Mouse (Mus musculus): ENCODE measurements around the gene Tubb4a. TPM values are rescaled to one million over a fixed set of nuclear protein-coding genes. Genes with fewer than 3 reads are reported as not detected.
A peak's percentile ranks its signal among the peaks of the same experiment; 100 is the strongest.
"Not testable (repeated sequence)": the region's sequence is repeated elsewhere in the genome, so short reads cannot be mapped to it uniquely, and the experiment has no call there.

Tubb4a gene
- polyA plus RNA-seq (2015; fragmentation: Nextera tagmentation; extraction: Ambion mirVana): 307 and 321 TPM in 2 replicates

DNA sequence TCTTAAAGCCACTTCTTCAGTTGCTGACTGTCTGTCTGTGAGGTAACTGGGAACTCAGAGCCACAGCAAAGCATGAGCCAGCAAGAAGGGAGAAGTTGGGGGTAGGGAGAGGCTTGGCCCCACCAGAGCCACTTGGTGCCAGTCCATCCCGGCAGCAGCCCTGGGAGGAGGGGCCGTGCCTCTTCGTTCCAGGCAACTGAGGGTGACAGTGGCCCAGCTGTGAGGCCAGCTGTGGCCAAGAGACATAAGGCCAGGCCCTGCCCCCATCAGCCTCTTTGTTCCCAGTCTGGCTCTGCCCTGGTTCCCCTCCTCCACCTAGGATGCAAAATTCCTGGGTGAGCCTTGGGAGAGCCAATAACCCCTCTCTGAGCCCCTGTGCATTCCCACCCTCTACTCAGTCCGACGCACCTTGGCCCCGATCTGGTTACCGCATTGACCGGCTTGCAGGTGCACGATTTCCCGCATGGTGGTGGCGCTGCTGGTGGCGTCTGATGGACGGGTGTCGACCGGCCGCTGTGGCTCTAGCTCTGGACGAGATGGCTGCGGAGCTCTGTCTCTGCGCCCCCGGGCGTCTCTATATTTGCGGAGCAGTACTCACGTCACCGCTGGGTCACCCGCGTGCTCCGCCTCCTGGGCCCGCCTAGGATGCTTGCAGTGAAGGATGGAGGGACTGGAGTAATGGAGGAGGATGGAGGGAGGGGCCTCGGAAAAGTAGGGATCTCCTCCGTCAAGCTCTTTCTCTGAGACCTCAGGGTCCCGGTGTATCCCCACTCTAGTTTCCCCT is at the start of gene Tubb4a:
Gene Tubb4a, minus strand, starts transcription at position 734 of the 784 bp plus-strand sequence.
- H3K4me1 ChIP-seq (replicated peaks): peaks cover 34% of the 10 kb centered on the region
- peak within 1 kb of the TSS; percentile 85 for H3K27ac ChIP-seq
- H3K4me3 ChIP-seq (replicated peaks): peak within 1 kb of the TSS; percentile 60
- peak; percentile 96 for ATAC-seq
- H3K27me3 ChIP-seq: no peaks in the 10 kb centered on the region
- H3K36me3 ChIP-seq: peaks cover 31% of the 10 kb centered on the region
- H3K4me2 ChIP-seq (replicated peaks): peak within 1 kb of the TSS; percentile 68
- peak within 1 kb of the TSS; percentile 84 for H3K9ac ChIP-seq (replicated peaks)
- H3K9me3 ChIP-seq: no peaks in the 10 kb centered on the region
- WGBS: under 1% methylated on average over 31 of the region's 31 CpGs

DNA sequence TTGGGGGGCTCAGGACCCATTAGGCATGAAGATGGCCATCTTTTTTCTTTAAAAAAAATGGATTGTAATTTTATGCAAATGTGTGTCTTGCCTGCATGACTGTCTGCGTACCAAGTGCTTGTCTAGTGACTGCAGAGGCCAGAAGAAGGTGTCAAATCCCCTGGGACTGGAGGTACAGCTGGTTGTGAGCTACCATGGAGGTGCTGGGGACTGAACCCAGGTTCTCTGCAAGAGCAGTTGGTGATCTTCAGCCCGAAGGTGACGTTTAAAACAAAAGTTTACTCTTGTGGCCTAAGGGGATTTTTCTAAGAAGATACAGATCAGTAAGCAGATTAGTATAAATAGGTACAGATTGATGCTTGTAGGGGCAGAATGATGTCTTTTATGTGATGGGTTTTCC is 48.1 kb upstream of the Tubb4a start:
- Histone ChIP-seq H3K27ac (no peak overlapping the region), H3K9me3 (no peaks in the 10 kb centered on the region), H3K4me3 (replicated peaks) (no peak overlapping the region), H3K4me2 (replicated peaks) (no peak overlapping the region), H3K27me3 (no peaks in the 10 kb centered on the region), H3K36me3 (no peaks in the 10 kb centered on the region), H3K4me1 (replicated peaks) (no peaks in the 10 kb centered on the region), H3K9ac (replicated peaks) (no peak overlapping the region)
- WGBS: 70% methylated on average over 3 of the region's 3 CpGs
- no peak for ATAC-seq

DNA sequence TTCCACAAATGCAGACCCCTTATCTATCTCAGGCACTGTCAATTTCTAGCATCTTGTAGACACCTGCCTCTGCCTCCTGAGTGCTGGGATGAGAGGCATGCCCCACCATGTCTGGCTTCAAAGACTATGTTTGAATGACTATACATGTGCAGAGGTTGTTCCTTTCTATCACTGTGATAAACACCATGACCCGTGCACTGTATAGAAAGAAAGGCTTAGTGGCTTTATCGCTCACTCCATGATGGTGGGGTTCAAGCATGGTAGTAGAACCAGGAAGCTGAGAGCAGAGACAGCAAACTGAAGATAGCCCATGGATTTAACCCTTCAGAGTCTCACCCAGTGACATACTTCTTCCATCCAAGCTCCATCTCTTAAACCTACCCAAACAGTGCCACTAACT is 47.1 kb upstream of the Tubb4a start:
- ATAC-seq: no peak
- Histone ChIP-seq H3K4me2 (replicated peaks) (no peak overlapping the region), H3K4me1 (replicated peaks) (no peaks in the 10 kb centered on the region), H3K9ac (replicated peaks) (no peak overlapping the region), H3K36me3 (no peaks in the 10 kb centered on the region), H3K9me3 (no peaks in the 10 kb centered on the region), H3K27me3 (no peaks in the 10 kb centered on the region), H3K27ac (no peak overlapping the region), H3K4me3 (replicated peaks) (no peak overlapping the region)
- 86% methylated on average over 2 of the region's 2 CpGs for WGBS

DNA sequence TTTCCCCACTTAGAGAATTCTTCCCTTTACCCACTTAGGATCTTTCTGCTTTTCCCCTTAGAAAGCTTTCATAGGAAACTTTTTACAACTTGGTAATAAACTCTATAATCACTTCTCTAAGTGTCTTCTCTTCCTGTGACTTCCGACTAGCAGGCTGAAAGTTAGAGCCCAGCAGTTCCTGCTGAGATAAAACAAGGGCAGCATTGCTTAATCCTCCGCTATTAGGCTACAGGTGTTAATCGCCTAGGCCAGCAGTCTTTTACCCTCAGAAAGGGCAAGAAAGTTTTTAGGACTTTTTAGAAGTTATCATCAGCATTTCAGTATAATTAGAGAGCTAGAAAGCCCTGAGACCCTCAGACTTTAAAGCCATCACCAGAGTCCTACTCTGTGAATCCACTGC is 46.4 kb upstream of the Tubb4a start:
- 24% methylated on average over 3 of the region's 3 CpGs for WGBS
- not testable (repeated sequence) for H3K27me3 ChIP-seq; H3K27ac ChIP-seq; ATAC-seq; H3K4me3 ChIP-seq (replicated peaks); H3K9me3 ChIP-seq; H3K36me3 ChIP-seq; H3K4me2 ChIP-seq (replicated peaks); H3K9ac ChIP-seq (replicated peaks); H3K4me1 ChIP-seq (replicated peaks)

DNA sequence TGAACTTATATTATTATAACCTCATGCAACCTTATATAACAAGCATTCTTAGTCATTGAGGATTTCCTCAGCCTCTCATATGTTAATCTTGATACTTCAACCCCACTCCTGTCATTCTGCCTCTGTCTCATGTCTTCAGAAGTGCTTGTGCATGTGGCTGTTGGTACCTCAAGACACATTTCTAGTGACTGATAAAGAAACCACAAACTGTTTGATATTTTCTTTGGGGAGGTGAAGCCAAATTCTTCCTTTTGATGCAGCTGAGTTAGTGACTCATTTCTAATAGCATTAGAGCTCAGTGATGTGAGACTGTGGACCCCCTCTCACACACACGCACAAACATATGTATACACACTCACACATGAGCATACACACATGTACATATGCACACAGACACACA is 44.2 kb upstream of the Tubb4a start:
- Histone ChIP-seq H3K27ac (no peak overlapping the region), H3K4me1 (replicated peaks) (no peaks in the 10 kb centered on the region), H3K9me3 (no peaks in the 10 kb centered on the region), H3K9ac (replicated peaks) (no peak overlapping the region), H3K4me2 (replicated peaks) (no peak overlapping the region), H3K36me3 (no peaks in the 10 kb centered on the region), H3K4me3 (replicated peaks) (no peak overlapping the region), H3K27me3 (no peaks in the 10 kb centered on the region)
- 85% methylated on average over 1 of the region's 1 CpGs for WGBS
- ATAC-seq: no peak

DNA sequence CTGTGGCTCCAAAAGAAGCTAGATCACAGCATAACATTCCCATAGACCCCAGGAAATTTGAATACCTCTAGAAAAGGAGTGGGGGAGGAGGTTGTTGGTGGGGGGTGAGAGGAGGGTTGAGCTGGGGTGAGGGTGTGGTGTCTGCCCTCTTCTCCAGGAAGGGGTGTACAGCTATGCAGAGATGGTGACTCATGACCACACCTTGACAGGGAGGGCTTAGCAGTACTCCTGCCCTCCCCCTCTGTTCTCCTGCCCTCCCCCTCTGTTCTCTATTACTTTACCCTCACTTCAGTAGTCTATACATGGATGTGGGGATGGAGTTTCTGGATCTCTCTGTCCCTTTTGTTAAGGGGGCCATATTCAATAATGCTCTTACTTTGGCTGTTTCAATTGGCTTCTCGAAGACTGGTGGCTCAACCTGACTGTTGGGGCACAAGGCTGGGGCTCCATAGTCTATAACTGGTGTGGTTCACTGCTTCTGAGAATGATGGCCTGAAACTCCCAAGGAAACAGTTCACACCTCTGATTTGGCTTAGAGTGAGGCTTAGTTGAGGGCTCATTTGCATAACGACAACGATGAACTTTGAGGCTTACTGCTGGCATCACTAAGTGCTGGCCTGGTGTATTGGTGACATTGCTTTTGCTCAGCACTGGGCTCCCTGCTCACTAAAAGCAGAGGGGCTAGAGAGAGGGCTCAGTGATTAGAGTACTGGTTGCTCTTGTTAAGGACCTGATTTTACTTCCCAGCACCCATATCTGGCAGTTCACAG is 38.5 kb upstream of the Tubb4a start:
- no peaks in the 10 kb centered on the region for H3K36me3 ChIP-seq
- no peak for ATAC-seq
- no peaks in the 10 kb centered on the region for H3K27me3 ChIP-seq
- no peak overlapping the region for H3K4me2 ChIP-seq (replicated peaks)
- H3K4me1 ChIP-seq (replicated peaks): no peaks in the 10 kb centered on the region
- H3K9me3 ChIP-seq: no peaks in the 10 kb centered on the region
- no peak overlapping the region for H3K4me3 ChIP-seq (replicated peaks)
- no peak overlapping the region for H3K27ac ChIP-seq
- 68% methylated on average over 3 of the region's 3 CpGs for WGBS
- no peak overlapping the region for H3K9ac ChIP-seq (replicated peaks)

DNA sequence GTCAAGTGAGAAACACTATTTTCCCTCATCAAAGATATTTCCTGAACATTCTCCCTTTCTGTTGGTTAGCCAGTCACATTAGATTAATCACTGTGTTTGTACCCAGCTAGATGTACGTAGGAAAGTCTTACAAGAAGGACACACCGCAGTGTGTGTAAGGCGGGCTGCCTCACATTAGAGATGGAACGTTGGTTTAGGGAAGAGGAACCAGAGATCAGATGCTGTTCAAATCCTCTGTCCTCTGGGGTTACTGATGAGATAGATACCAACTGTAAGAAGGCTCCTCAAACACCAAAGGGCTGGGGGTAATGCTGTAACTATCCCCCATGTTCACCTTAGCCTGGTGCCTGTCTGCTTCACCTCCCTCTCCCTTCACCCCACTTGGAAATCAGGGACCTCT is 37.2 kb upstream of the Tubb4a start:
- no peak for ATAC-seq
- Histone ChIP-seq H3K9me3 (no peaks in the 10 kb centered on the region), H3K4me1 (replicated peaks) (no peaks in the 10 kb centered on the region), H3K36me3 (no peaks in the 10 kb centered on the region), H3K4me2 (replicated peaks) (no peak overlapping the region), H3K27ac (no peak overlapping the region), H3K27me3 (no peaks in the 10 kb centered on the region), H3K9ac (replicated peaks) (no peak overlapping the region), H3K4me3 (replicated peaks) (no peak overlapping the region)
- 87% methylated on average over 4 of the region's 4 CpGs for WGBS

DNA sequence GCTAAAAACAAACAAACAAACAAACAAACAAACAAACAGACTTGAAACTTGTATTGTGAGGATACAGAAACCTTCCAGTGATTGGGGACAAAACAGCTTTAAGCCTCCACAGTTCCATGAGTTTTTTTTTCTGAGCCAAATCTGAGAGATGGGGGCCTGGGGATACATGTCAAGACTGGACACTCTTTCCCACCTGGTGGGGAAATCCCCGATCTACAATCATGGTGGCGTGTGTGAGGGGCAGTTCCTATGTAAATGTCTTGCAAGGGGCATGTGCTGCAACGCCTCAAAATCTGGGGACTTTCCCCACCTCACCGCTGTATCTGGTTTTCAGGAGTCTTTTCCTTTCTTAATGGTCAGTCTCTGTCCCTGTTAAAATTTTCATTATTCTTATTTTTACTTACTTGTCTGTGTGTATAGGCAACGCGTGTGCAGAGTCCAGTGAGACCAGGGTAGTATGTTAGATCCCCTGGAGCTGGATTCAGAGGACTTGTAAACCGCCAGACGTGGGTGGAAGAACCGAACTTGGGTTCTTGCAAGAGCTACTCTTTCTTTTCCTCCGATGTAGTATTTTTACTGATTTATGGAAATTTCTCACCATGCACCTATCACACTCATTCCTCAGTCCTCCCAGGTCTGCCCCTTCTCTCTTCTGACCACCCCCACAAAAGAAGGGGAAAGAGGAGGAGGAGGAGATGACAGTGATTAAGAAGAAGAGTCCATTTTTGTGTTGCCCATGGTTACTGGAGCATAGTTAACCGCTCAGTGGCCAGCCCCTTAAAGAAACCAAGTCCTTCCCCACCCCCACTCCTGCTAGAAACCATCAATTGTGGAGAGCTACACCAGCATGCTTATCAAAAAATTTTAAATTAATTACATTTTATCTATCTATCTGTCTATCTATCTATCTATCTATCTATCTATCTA is 35.9 kb upstream of the Tubb4a start:
- no peak for ATAC-seq
- H3K4me1 ChIP-seq (replicated peaks): peaks cover under 1% of the 10 kb centered on the region; the same call in 1 of the 2 replicates
- no peaks in the 10 kb centered on the region for H3K36me3 ChIP-seq
- H3K4me3 ChIP-seq (replicated peaks): no peak overlapping the region
- no peak overlapping the region for H3K4me2 ChIP-seq (replicated peaks)
- H3K27ac ChIP-seq: no peak overlapping the region
- 92% methylated on average over 11 of the region's 11 CpGs for WGBS
- H3K9ac ChIP-seq (replicated peaks): no peak overlapping the region
- no peaks in the 10 kb centered on the region for H3K27me3 ChIP-seq
- no peaks in the 10 kb centered on the region for H3K9me3 ChIP-seq

DNA sequence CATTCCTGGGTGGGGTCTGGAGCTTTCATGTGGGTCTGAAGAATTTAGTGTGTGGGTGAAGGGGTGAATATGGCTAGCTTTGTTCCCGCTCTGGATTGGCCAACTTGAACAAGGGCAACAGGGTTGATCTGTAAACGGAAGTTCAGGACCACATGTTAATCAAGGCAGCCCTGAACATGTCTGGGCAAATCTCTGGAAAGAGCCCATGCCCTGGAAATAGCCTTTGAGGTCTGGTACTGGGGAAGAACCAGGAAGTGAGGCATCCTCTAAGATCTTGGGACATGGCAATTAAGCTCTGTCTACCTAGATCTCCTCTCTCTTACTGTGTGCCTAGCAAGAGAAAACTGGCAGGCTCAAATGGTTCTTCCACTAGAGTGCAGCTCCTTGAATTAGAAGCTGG is 34.3 kb upstream of the Tubb4a start:
- no peaks in the 10 kb centered on the region for H3K36me3 ChIP-seq
- H3K27me3 ChIP-seq: no peaks in the 10 kb centered on the region
- no peak overlapping the region for H3K4me2 ChIP-seq (replicated peaks)
- H3K4me3 ChIP-seq (replicated peaks): no peak overlapping the region
- 84% methylated on average over 2 of the region's 2 CpGs for WGBS
- H3K9ac ChIP-seq (replicated peaks): no peak overlapping the region
- H3K27ac ChIP-seq: no peak overlapping the region
- no peak for ATAC-seq
- H3K9me3 ChIP-seq: no peaks in the 10 kb centered on the region
- peaks cover 2% of the 10 kb centered on the region; the same call in 1 of the 2 replicates for H3K4me1 ChIP-seq (replicated peaks)

DNA sequence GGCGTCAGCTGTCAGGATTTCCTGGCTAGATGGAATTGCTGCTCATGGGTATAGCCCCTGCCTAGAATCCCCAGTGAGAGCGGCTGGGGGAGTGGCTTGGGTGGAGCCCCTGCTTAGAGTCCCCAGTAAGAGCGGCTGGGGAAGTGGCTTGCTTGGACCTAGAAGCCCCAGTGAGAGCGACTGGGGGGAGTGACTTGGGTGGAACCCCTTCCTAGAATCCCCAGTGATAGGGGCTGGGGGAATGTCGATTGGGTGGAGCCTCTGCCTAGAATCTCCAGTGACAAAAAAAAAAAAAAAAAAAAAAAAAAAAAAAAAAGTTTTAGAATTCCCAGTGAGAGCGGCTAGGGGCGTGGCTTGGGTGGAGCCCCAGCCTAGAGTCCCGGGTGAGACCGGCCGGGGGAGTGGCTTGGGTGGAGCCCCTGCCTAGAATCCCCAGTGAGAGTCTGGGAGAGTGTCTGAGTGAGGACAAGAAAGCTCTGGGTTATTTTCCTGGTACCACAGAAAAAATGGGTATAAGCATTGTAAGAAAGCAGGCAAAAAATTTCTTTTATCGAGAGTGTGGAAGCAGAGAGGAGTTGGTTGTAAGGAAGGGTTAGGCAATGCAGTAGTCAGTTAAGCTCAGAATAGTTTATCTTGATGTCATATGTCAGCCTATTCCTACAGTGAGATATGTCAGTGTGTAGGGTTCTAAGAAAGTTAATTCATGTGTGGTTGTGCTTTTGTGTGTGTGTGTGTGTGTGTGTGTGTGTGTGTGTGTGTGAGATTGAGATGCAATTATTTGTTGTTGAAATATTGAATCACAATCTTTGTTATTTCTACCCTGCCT is 31.2 kb upstream of the Tubb4a start:
- WGBS: under 1% methylated on average over 11 of the region's 11 CpGs
- Histone ChIP-seq H3K9me3 (no peaks in the 10 kb centered on the region), H3K4me1 (replicated peaks) (peaks cover 2% of the 10 kb centered on the region; the same call in 1 of the 2 replicates), H3K4me3 (replicated peaks) (no peak overlapping the region), H3K27me3 (no peaks in the 10 kb centered on the region), H3K4me2 (replicated peaks) (no peak overlapping the region), H3K27ac (no peak overlapping the region), H3K9ac (replicated peaks) (no peak overlapping the region), H3K36me3 (no peaks in the 10 kb centered on the region)
- peak; percentile 78 for ATAC-seq

DNA sequence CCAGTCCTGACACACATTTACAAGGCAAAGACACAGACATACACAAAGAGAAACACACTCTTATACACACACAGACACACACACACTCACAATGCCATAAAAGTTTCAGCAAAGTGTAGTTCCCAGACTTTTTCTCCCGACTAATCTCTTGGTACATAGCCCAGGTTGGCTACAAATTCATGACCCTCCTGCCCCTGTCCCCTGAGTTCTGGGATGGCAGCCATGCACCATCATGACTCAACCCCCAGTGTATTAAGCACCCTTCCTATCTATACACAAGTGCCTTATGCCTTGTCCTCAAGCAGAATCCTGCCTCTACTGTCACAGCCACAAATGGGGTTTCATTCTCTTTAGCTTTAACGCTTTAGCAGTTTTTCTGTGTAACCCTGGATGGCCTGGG is 29.2 kb upstream of the Tubb4a start:
- H3K27me3 ChIP-seq: no peaks in the 10 kb centered on the region
- no peaks in the 10 kb centered on the region for H3K9me3 ChIP-seq
- H3K36me3 ChIP-seq: no peaks in the 10 kb centered on the region
- no peak overlapping the region for H3K27ac ChIP-seq
- no peak for ATAC-seq
- 77% methylated on average over 2 of the region's 2 CpGs for WGBS
- H3K4me3 ChIP-seq (replicated peaks): no peak overlapping the region
- peaks cover 2% of the 10 kb centered on the region; the same call in 1 of the 2 replicates for H3K4me1 ChIP-seq (replicated peaks)
- H3K9ac ChIP-seq (replicated peaks): no peak overlapping the region
- H3K4me2 ChIP-seq (replicated peaks): no peak overlapping the region
